ENCODE assay signal across 8 mouse cellular contexts in genomic region chr4:57301410-57302313, GRCm38 (mm10). TPM values are rescaled to one million over a fixed set of nuclear protein-coding genes. Genes with fewer than 3 reads are reported as not detected.
DNase-seq lines count a peak whose midpoint lies in the region; ATAC-seq lines count a peak whose summit lies in the region.

Gene Ptpn3 (minus strand): TSS chr4:57301837.

- H3K9ac ChIP-seq in liver, embryonic 16.5 days (ENCODE audit: low read depth, low read length) = no peak within 1 kb of the TSS
- peak within 1 kb of the TSS; percentile 49; the same call in 1 of the 2 replicates for H3K9ac ChIP-seq in neural tube, embryonic 14.5 days (replicated peaks; ENCODE audit: low read depth, low read length)

- no peaks in the 10 kb centered on the region for H3K9me3 ChIP-seq in liver, embryonic 16.5 days (replicated peaks; ENCODE audit: control insufficient read depth, low read length)
- H3K9me3 ChIP-seq in neural tube, embryonic 14.5 days (ENCODE audit: control insufficient read depth, low read length) = no peaks in the 10 kb centered on the region

- H3K36me3 ChIP-seq in liver, embryonic 16.5 days (ENCODE audit: control insufficient read depth, insufficient read depth) = no peaks in the 10 kb centered on the region
- H3K36me3 ChIP-seq in neural tube, embryonic 14.5 days (ENCODE audit: control insufficient read depth, insufficient read depth, low read length) = no peaks in the 10 kb centered on the region

- DNase-seq in MN1 (ENCODE audit: low spot score) = peak; percentile 89
- peak; percentile 82 for DNase-seq in cerebellum, adult 9-10 months
- peak; percentile 79 for DNase-seq in forelimb bud, embryonic 11.5 days (ENCODE audit: low read depth, low spot score)
- peak; percentile 78 to 81 for DNase-seq in heart, postnatal 36 days
- DNase-seq in layer of hippocampus, adult 11-12 months (ENCODE audit: low spot score) = peak; percentile 78
- DNase-seq in thymus, adult 18-20 months = peak; percentile 35

- WGBS in liver, embryonic 16.5 days (ENCODE audit: insufficient replicate concordance) = under 1% methylated on average over 42 of the region's 42 CpGs
- WGBS in neural tube, embryonic 14.5 days = under 1% methylated on average over 42 of the region's 42 CpGs

- H3K4me1 ChIP-seq in liver, embryonic 16.5 days (ENCODE audit: control insufficient read depth, low read depth, low read length) = no peaks in the 10 kb centered on the region; the same call in 1 of the 2 replicates
- peaks cover 7% of the 10 kb centered on the region for H3K4me1 ChIP-seq in neural tube, embryonic 14.5 days (ENCODE audit: control insufficient read depth, insufficient read depth, low read length)

- peak within 1 kb of the TSS; percentile 68 for H3K4me2 ChIP-seq in liver, embryonic 16.5 days (ENCODE audit: low read depth, low read length)
- peak within 1 kb of the TSS; percentile 87 for H3K4me2 ChIP-seq in neural tube, embryonic 14.5 days (ENCODE audit: low read depth, low read length)

- H3K27ac ChIP-seq in liver, embryonic 16.5 days (ENCODE audit: low read length) = no peak within 1 kb of the TSS
- H3K27ac ChIP-seq in neural tube, embryonic 14.5 days (ENCODE audit: low read depth, low read length) = peak within 1 kb of the TSS; percentile 65

- peak; percentile 79 for ATAC-seq in liver, embryonic 16.5 days (ENCODE audit: low read depth)
- peak; percentile 79 for ATAC-seq in neural tube, embryonic 14.5 days (ENCODE audit: low read depth)

- intact Hi-C loops in heart, postnatal 36 days (cut with DNase I) = loop anchor here (2.0 kb wide), 1 partner anchor 23 kb away; no protein-coding TSS in a partner anchor

- H3K27me3 ChIP-seq in liver, embryonic 16.5 days (ENCODE audit: control insufficient read depth, insufficient read depth, low read depth, low read length) = peaks cover 39% of the 10 kb centered on the region
- H3K27me3 ChIP-seq in neural tube, embryonic 14.5 days (ENCODE audit: control insufficient read depth, insufficient read depth, low read length) = peaks cover 3% of the 10 kb centered on the region; the same call in 1 of the 2 replicates

- peak within 1 kb of the TSS; percentile 63 for H3K4me3 ChIP-seq in liver, embryonic 16.5 days (ENCODE audit: low read depth, low read length)
- peak within 1 kb of the TSS; percentile 74 for H3K4me3 ChIP-seq in neural tube, embryonic 14.5 days (ENCODE audit: low read depth, low read length)

RNA-seq across cellular contexts. Expression of gene Ptpn3, which starts in this region (rescaled TPM):
- total RNA-seq in heart, postnatal 36 days (2021) = 10 to 100 TPM; 38.6 to 47.2 TPM
- 1.0 and 1.1 TPM in 2 replicates for polyA plus RNA-seq in liver, embryonic 16.5 days (2015; fragmentation: Nextera tagmentation; extraction: Ambion mirVana)
- polyA plus RNA-seq in neural tube, embryonic 14.5 days (2014; fragmentation: Nextera tagmentation; extraction: Ambion mirVana) = 6.3 and 7.6 TPM in 2 replicates

Comparison
In these comparisons a context has a peak if more than half of its experiments do, and no peak if none do; other contexts are left out.
1. DNase-seq: peak in every context shown above with its lines; median percentile 89 in MN1; 82 in cerebellum, adult 9-10 months; 80 in heart, postnatal 36 days; 79 in forelimb bud, embryonic 11.5 days; 78 in layer of hippocampus, adult 11-12 months; 35 in thymus, adult 18-20 months.